Mouse (Mus musculus): ENCODE data around the gene Jup. TPM values are rescaled to one million over a fixed set of nuclear protein-coding genes. Genes with fewer than 3 reads are reported as not detected.
A peak's percentile ranks its signal among the peaks of the same experiment; 100 is the strongest.

Jup gene
- polyA plus RNA-seq, 1 experiment from 2014 or later, result 32.4 TPM

GRCm38 (mm10) chr11:100393733-100394132, 3.8 kb downstream of the Jup start:
- H3K4me3 ChIP-seq, result no peak overlapping the region
- H3K27me3 ChIP-seq (ENCODE audit: low read depth, poor library complexity, severe bottlenecking), result peaks cover 44% of the 10 kb centered on the region
- no peaks in the 10 kb centered on the region for H3K36me3 ChIP-seq
- H3K4me1 ChIP-seq, result peaks cover 61% of the 10 kb centered on the region
- DNase-seq (ENCODE audit: low spot score), result no peak
- no peak overlapping the region for H3K27ac ChIP-seq (replicated peaks)
- no peaks in the 10 kb centered on the region for H3K9me3 ChIP-seq (replicated peaks)
- WGBS, result 81% methylated on average over 7 of the region's 7 CpGs

DNA sequence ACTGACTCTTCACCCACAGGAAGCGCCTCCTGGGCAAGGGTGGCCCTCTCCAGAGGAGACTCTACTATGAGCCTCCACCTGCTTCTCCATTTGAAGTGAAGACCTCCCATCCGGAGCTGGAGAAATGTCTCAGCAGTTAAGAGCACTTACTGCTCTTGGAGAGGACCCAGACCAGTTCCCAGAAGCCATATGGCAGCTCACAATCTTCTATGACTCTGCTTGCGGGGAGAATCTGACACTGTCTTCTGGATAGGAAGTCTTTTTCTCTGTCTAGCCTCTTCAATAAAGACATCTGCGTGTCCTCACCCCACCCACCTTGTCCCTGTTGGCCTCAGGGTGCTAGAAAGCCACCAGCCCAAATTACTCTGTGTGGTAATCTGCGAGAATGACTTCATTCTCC, 4.6 kb downstream of the Jup start:
- DNase-seq (ENCODE audit: low spot score), result no peak

DNA sequence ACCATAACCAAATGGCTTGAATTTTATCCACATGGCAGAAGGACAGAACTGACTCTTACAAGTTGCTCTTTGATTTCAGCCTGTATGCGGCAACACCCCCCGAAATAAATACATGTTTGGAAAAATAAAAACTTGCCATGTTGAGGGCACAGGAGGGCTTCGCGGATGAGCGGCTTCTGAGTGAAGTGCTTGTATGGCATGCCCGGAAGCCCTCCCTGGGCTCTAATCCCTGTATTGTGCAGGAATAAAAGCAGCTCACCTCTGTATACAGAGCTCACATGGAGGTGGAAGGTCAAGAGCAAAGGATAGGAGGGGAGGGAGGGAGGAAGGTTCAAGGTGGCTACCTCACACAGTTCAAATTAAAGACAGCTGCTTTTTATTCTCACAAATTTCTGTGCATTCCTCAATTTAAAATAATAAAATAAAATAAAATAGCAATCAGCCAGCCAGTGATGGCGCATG, 5.6 kb downstream of the Jup start:
- no peak for DNase-seq (ENCODE audit: low spot score)
- Histone ChIP-seq H3K36me3 (no peaks in the 10 kb centered on the region), H3K27ac (replicated peaks) (no peak overlapping the region), H3K4me1 (peaks cover 65% of the 10 kb centered on the region), H3K27me3 (ENCODE audit: low read depth, poor library complexity, severe bottlenecking) (peaks cover 38% of the 10 kb centered on the region), H3K9me3 (replicated peaks) (no peaks in the 10 kb centered on the region), H3K4me3 (no peak overlapping the region)
- 78% methylated on average over 7 of the region's 7 CpGs for WGBS

More for the DNA sequence above, 4.6 kb downstream of the Jup start:
- Histone ChIP-seq H3K4me1 (peaks cover 67% of the 10 kb centered on the region), H3K9me3 (replicated peaks) (no peaks in the 10 kb centered on the region), H3K36me3 (no peaks in the 10 kb centered on the region), H3K27me3 (ENCODE audit: low read depth, poor library complexity, severe bottlenecking) (peaks cover 44% of the 10 kb centered on the region), H3K4me3 (no peak overlapping the region), H3K27ac (replicated peaks) (no peak overlapping the region)
- WGBS, result 87% methylated on average over 5 of the region's 5 CpGs

DNA sequence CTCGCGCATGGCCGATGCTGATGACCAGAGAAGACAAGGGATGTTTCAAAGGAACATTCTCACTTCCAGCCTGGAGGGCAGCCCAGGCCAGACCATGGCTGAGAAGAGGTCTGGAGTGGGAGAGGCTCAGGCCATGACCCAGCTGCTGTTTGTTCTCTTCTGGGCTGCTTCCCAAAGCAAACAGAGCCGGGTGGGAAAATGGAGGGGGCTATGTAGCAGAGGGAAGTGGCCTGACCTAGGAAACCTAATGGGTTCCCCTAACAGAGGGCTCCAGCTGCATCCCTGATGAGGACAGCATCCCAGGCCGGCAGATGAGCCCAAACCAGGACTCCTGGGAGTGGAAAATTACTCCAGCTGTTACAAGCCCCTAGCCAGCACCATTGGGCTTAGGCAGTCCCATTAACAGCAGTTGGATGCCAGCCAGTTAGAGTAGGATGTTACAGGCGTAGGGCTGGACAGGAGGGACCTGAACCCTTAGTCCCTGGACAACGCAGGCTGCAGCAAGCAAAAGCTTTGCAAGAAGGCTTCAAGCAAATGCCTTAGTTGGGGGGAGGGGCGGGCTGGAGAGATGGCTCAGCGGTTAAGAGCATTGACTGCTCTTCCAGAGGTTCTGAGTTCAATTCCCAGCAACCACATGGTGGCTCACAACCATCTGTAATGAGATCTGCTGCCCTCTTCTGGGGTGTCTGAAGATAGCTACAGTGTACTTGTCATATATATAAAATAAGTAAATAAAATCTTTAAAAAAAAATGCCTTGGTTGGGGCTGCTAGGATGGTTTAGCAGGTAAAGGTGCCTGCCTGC, 6.3 kb downstream of the Jup start:
- peaks cover 59% of the 10 kb centered on the region for H3K4me1 ChIP-seq
- H3K9me3 ChIP-seq (replicated peaks), result no peaks in the 10 kb centered on the region
- peaks cover 31% of the 10 kb centered on the region for H3K27me3 ChIP-seq (ENCODE audit: low read depth, poor library complexity, severe bottlenecking)
- H3K36me3 ChIP-seq, result no peaks in the 10 kb centered on the region
- 75% methylated on average over 9 of the region's 9 CpGs for WGBS
- H3K4me3 ChIP-seq, result no peak overlapping the region
- H3K27ac ChIP-seq (replicated peaks), result peak overlapping the region; percentile 38; the same call in 1 of the 2 replicates
- peak; percentile 20 for DNase-seq (ENCODE audit: low spot score)

DNA sequence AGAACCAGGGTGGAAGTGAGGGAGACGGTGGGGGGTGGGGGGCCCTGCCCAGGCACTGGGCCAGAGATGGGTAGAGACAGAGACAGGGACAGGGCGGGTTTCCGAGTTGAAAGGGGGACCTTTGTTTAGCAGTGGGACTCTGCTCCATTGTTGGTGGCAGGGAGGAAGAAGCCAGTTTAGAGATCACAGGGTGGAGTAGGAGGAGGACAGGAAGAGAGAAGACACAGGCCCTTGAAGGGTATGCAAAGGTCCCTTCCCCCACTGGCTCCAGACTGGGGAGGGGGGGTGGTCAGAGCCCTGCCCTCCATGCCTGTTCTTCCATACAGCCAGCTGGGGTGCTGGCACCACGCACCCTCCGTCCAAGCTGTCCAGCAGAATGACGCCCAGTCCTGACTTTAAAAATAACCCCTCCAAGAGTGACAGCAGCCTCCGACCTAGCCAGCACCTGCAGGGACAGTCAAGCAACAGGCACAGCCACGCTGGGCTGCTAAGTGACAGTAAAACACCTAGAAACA, 7.6 kb downstream of the Jup start:
- Histone ChIP-seq H3K9me3 (replicated peaks) (no peaks in the 10 kb centered on the region), H3K27me3 (ENCODE audit: low read depth, poor library complexity, severe bottlenecking) (peaks cover 18% of the 10 kb centered on the region), H3K4me3 (no peak overlapping the region), H3K4me1 (peaks cover 46% of the 10 kb centered on the region), H3K27ac (replicated peaks) (peak overlapping the region; percentile 38; the same call in 1 of the 2 replicates), H3K36me3 (no peaks in the 10 kb centered on the region)
- WGBS, result 51% methylated on average over 8 of the region's 8 CpGs
- DNase-seq (ENCODE audit: low spot score), result no peak

GRCm38 (mm10) chr11:100388588-100388987, 9.0 kb downstream of the Jup start:
- Histone ChIP-seq H3K36me3 (no peaks in the 10 kb centered on the region), H3K27me3 (ENCODE audit: low read depth, poor library complexity, severe bottlenecking) (peaks cover 4% of the 10 kb centered on the region), H3K4me3 (no peak overlapping the region), H3K27ac (replicated peaks) (0 out of 2 replicates have a peak overlapping the region, but pooled peaks have one; percentile 4), H3K9me3 (replicated peaks) (no peaks in the 10 kb centered on the region), H3K4me1 (peaks cover 46% of the 10 kb centered on the region)
- 91% methylated on average over 6 of the region's 6 CpGs for WGBS
- no peak for DNase-seq (ENCODE audit: low spot score)

DNA sequence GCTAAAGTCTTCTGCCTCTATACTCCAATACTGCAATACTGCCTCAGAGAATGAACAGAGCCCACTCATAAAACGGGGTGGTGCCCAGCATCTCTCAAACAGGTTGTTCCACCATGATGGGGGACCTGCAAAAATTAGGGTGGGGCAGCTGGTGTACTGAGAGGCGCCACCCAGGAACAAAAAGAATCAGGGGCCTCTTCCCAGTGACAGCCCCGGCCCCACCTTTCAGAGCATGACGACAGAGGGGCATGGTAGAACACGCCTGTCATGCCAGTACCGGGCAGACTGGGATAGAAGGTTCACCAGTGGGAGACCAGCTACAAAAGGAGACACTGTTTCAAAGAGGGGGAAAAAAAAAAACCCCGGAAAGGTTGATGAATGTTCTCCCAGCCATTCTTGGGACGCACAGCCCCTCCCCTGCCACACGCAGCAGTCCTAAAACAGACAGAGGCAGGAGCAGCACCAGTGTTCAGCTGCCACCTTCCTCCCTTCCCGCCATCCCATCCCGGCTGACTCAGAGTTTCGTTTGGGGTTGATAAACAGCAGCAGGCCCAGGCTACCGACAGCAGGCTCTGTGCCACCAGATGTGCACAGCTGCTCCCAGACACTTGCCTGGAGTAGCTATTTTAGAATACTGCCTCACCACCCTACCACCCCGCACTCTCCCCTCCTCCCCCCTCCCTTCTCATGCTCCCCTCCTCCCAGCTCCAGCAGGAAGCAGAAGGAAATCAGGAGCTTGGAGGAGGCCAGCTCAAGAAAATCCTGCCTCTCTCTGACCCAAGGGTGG, 9.8 kb downstream of the Jup start:
- H3K27ac ChIP-seq (replicated peaks), result no peak overlapping the region; the same call in 1 of the 2 replicates
- DNase-seq (ENCODE audit: low spot score), result no peak
- H3K4me1 ChIP-seq, result peaks cover 46% of the 10 kb centered on the region
- H3K36me3 ChIP-seq, result peaks cover 7% of the 10 kb centered on the region
- no peaks in the 10 kb centered on the region for H3K27me3 ChIP-seq (ENCODE audit: low read depth, poor library complexity, severe bottlenecking)
- WGBS, result 69% methylated on average over 14 of the region's 14 CpGs
- H3K9me3 ChIP-seq (replicated peaks), result no peaks in the 10 kb centered on the region
- H3K4me3 ChIP-seq, result no peak overlapping the region

DNA sequence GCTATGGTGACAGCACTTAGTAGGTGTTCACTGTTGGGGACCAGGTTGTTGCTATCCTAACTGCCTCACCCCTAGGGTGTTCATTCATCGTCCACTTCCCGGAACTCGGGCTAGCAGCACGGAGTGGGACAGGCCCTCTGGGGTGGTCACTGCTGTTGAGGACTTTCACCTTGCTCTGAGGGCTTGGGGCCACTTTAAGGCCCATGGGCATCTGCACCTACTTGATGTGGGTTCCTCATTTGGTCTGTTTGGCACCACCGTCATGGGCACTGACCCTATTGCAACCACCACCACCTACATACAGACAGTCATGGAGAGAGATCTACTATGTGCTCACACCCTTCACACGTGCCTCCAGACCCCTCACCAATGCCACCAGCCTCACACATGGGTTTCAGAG, 10.5 kb downstream of the Jup start:
- WGBS, result 86% methylated on average over 6 of the region's 6 CpGs

DNA sequence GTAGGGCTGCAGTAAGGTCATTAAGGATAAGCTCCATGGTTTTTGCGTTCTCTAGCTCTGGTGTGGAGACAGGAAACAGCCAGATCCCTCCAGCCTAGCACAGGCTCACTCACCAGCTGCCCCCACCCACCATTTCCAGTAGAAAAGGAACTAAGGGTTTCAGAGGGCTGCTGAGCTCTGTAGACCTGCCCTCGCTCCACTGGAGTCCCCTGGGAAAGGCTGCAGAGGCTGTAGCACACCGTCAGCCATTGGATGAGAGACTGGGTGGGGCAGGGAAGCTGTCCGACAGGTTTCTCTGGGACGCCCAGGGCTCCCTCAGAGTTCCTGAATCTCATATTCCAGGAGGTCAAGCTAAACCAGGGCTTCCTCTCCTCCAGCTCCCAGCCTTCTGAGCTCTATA, 11.0 kb downstream of the Jup start:
- peaks cover 37% of the 10 kb centered on the region for H3K4me1 ChIP-seq
- H3K4me3 ChIP-seq, result no peak overlapping the region
- no peaks in the 10 kb centered on the region for H3K9me3 ChIP-seq (replicated peaks)
- no peaks in the 10 kb centered on the region for H3K27me3 ChIP-seq (ENCODE audit: low read depth, poor library complexity, severe bottlenecking)
- no peak for DNase-seq (ENCODE audit: low spot score)
- WGBS, result 48% methylated on average over 5 of the region's 5 CpGs
- no peak overlapping the region for H3K27ac ChIP-seq (replicated peaks)
- peaks cover 14% of the 10 kb centered on the region for H3K36me3 ChIP-seq

More for the DNA sequence above, 10.5 kb downstream of the Jup start:
- Histone ChIP-seq H3K4me3 (no peak overlapping the region), H3K36me3 (peaks cover 12% of the 10 kb centered on the region), H3K27ac (replicated peaks) (no peak overlapping the region), H3K9me3 (replicated peaks) (no peaks in the 10 kb centered on the region), H3K27me3 (ENCODE audit: low read depth, poor library complexity, severe bottlenecking) (no peaks in the 10 kb centered on the region), H3K4me1 (peaks cover 42% of the 10 kb centered on the region)
- DNase-seq (ENCODE audit: low spot score), result no peak

DNA sequence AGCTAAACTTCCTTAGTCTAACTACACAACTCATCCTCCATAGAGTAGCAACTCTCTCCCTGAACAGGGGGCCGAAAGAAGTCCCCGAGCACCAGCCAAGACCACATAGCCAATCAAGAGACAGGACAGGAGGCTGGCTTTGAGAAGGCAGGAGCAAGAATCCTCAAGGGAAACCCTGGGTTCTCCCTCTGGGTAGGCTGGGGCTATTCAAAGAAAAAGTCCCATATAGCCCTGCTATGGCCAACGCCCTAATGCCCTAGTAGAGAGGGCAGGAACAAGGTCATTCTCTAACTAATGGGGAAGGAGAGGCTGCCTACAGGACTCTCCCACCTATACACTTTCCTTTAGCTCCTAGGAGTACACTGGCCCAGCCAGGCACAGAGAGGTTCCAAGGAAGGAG, 12.5 kb downstream of the Jup start:
- no peaks in the 10 kb centered on the region for H3K9me3 ChIP-seq (replicated peaks)
- peaks cover 22% of the 10 kb centered on the region for H3K36me3 ChIP-seq
- H3K27ac ChIP-seq (replicated peaks), result no peak overlapping the region
- no peak for DNase-seq (ENCODE audit: low spot score)
- H3K27me3 ChIP-seq (ENCODE audit: low read depth, poor library complexity, severe bottlenecking), result no peaks in the 10 kb centered on the region
- WGBS, result 86% methylated on average over 3 of the region's 3 CpGs
- H3K4me3 ChIP-seq, result no peak overlapping the region
- H3K4me1 ChIP-seq, result peaks cover 22% of the 10 kb centered on the region

- Histone ChIP-seq H3K27me3 (ENCODE audit: low read depth, poor library complexity, severe bottlenecking) (no peaks in the 10 kb centered on the region), H3K4me3 (no peak overlapping the region), H3K27ac (replicated peaks) (no peak overlapping the region), H3K36me3 (peaks cover 32% of the 10 kb centered on the region), H3K9me3 (replicated peaks) (no peaks in the 10 kb centered on the region), H3K4me1 (peaks cover 8% of the 10 kb centered on the region; the same call in 1 of the 2 replicates)
- no peak for DNase-seq (ENCODE audit: low spot score)
- WGBS, result 87% methylated on average over 6 of the region's 6 CpGs
These were observed 14.9 kb downstream of the Jup start for GRCm38 (mm10) chr11:100382682-100383081.

DNA sequence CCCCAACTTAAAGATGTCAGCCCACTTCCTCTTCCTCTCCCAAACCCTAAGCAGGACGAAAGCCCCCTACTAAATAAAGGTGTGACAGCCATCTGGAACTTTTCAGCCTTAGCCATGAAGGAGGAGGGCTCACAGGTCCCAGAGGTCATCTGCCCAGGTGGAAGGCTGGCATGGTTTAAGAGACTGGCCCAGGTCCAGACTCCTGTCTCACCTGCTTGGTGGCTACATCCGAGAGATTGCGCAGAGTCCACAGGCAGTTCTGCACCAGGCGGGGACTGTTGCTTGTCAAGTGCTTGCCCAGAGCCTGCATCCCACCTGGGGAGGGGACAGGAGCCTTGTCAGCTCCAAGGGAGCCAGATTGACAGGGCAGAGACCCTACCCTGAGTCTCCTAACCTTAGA, 18.3 kb downstream of the Jup start:
- Histone ChIP-seq H3K9me3 (replicated peaks) (no peaks in the 10 kb centered on the region), H3K27me3 (ENCODE audit: low read depth, poor library complexity, severe bottlenecking) (no peaks in the 10 kb centered on the region), H3K36me3 (peaks cover 46% of the 10 kb centered on the region), H3K4me1 (0 out of 2 replicates have a peak, but pooled peaks cover 4% of the 10 kb centered on the region), H3K4me3 (no peak overlapping the region), H3K27ac (replicated peaks) (no peak overlapping the region)
- DNase-seq (ENCODE audit: low spot score), result no peak
- 93% methylated on average over 4 of the region's 4 CpGs for WGBS

All from midbrain, embryonic 10.5 days (tissue).